Mouse (Mus musculus) inflammation-experienced regulatory T-cells, adult 6 months (primary cell): Measurements from ENCODE around the gene Cyb5rl. TPM values are rescaled to one million over a fixed set of nuclear protein-coding genes. Genes with fewer than 3 reads are reported as not detected.
A peak's percentile ranks its signal among the peaks of the same experiment; 100 is the strongest.

ENCODE experiments used
- ATAC-seq: one replicate; pipeline ENCODE4 v1.8.0; 2017
- polyA plus RNA-seq, 3 experiments: library from polyadenylated mRNA; unstranded; fragments of 100-300 nt; shearing (Covaris generic); gene quantifications; one replicate each; pipeline ENCODE4 v1.2.1; 2017

The Cyb5rl gene
- polyA plus RNA-seq = 10 to 100 TPM in 1 of 3 experiments, 1 to 10 TPM in 2; 5.4 to 10.4 (median 7.5) TPM

GRCm38 (mm10) chr4:107066252-107067124 lies at the start of gene Cyb5rl, which contains the start of gene Mrpl37:
TSS of gene Cyb5rl (plus strand) at chr4:107066988.
TSS of gene Mrpl37 (minus strand) at chr4:107066868.
- ATAC-seq = peak; percentile 100

GRCm38 (mm10) chr4:107017257-107017656 lies 49.5 kb upstream of the Cyb5rl start:
- no peak for ATAC-seq

GRCm38 (mm10) chr4:107018521-107018920 lies 48.3 kb upstream of the Cyb5rl start:
- no peak for ATAC-seq

GRCm38 (mm10) chr4:107019027-107019426 lies 47.8 kb upstream of the Cyb5rl start:
- ATAC-seq = no peak

GRCm38 (mm10) chr4:107020287-107021000 lies 46.3 kb upstream of the Cyb5rl start:
- no peak for ATAC-seq

- no peak for ATAC-seq
Observed at GRCm38 (mm10) chr4:107021464-107021863, 45.3 kb upstream of the Cyb5rl start.

GRCm38 (mm10) chr4:107024899-107025298 lies 41.9 kb upstream of the Cyb5rl start:
- ATAC-seq = no peak

- no peak for ATAC-seq
Observed at GRCm38 (mm10) chr4:107025369-107025768, 41.4 kb upstream of the Cyb5rl start.

GRCm38 (mm10) chr4:107026451-107026850 lies 40.3 kb upstream of the Cyb5rl start:
- ATAC-seq = no peak

- ATAC-seq = no peak
Observed at GRCm38 (mm10) chr4:107035689-107036088, 31.1 kb upstream of the Cyb5rl start.

- ATAC-seq = no peak
Observed at GRCm38 (mm10) chr4:107036985-107037384, 29.8 kb upstream of the Cyb5rl start.

- no peak for ATAC-seq
Observed at GRCm38 (mm10) chr4:107038303-107038702, 28.5 kb upstream of the Cyb5rl start.

- ATAC-seq = no peak
Observed at GRCm38 (mm10) chr4:107039270-107039669, 27.5 kb upstream of the Cyb5rl start.

- ATAC-seq = no peak
Observed at GRCm38 (mm10) chr4:107042304-107042703, 24.5 kb upstream of the Cyb5rl start.

- ATAC-seq = no peak
Observed at GRCm38 (mm10) chr4:107045188-107045587, 21.6 kb upstream of the Cyb5rl start.

GRCm38 (mm10) chr4:107047806-107048205 lies 19.0 kb upstream of the Cyb5rl start:
- no peak for ATAC-seq

- ATAC-seq = no peak
Observed at GRCm38 (mm10) chr4:107048568-107049162, 18.1 kb upstream of the Cyb5rl start.

GRCm38 (mm10) chr4:107051889-107052288 lies 14.9 kb upstream of the Cyb5rl start:
- no peak for ATAC-seq

GRCm38 (mm10) chr4:107052962-107053553 lies 13.7 kb upstream of the Cyb5rl start:
- no peak for ATAC-seq

- no peak for ATAC-seq
Observed at GRCm38 (mm10) chr4:107056088-107056487, 10.7 kb upstream of the Cyb5rl start.

GRCm38 (mm10) chr4:107058346-107058745 lies 8.4 kb upstream of the Cyb5rl start:
- no peak for ATAC-seq

- no peak for ATAC-seq
Observed at GRCm38 (mm10) chr4:107058781-107059180, 8.0 kb upstream of the Cyb5rl start.

GRCm38 (mm10) chr4:107061560-107061959 lies 5.2 kb upstream of the Cyb5rl start:
- no peak for ATAC-seq
